Mouse (Mus musculus): ENCODE measurements around the gene P4ha3. TPM values are rescaled to one million over a fixed set of nuclear protein-coding genes. Genes with fewer than 3 reads are reported as not detected.

Gene P4ha3
- total RNA-seq, 2 experiments from 2014 or later = not detected

- ATAC-seq (replicated peaks; ENCODE audit: low FRiP score, low TSS enrichment, poor library complexity, severe bottlenecking) = no peak
Observed at GRCm38 (mm10) chr7:100301390-100301789, 16.1 kb downstream of the P4ha3 start.

DNA sequence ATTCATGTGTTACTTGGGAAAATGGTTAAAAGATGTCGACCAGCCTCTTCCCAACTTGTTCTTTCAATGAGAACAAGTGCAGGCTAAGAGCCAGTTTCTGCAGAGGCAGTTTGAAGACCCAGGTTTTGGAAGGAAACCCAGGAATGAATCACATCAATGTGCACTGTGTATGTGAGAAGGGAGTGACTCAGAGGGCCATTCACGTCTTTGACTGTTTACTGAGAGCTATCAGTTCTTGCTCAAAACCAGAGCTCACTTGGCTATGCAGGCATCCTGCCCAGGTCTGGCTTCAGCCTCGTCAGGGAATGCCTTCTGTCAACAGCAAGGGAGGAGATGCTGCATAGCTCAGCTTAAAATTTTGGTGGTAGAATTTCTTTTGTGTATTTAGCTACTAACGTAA, 17.0 kb downstream of the P4ha3 start:
- ATAC-seq (replicated peaks; ENCODE audit: low FRiP score, low TSS enrichment, poor library complexity, severe bottlenecking) = no peak

- ATAC-seq (replicated peaks; ENCODE audit: low FRiP score, low TSS enrichment, poor library complexity, severe bottlenecking) = no peak
Observed at GRCm38 (mm10) chr7:100305894-100306293, 20.6 kb downstream of the P4ha3 start.

GRCm38 (mm10) chr7:100307872-100308653, 22.7 kb downstream of the P4ha3 start:
- no peak for ATAC-seq (replicated peaks; ENCODE audit: low FRiP score, low TSS enrichment, poor library complexity, severe bottlenecking)

DNA sequence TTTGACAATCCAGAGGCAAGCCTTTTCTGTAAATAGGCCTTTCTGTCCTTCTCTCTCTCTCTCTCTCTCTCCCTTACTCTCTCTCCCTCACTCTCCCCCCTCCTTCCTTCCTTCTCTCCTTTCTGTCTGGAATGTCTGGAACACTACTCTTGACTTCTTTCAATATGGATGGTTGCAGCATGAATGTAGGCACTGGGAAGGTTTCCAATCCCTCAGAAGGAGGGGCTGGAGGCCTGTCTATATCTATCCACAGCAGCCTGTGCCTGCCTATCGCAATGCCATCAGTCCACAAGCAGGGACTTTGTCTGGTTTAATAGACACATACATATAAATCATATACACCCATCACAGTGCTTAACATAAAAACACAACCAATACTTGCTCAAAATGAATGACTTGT, 23.9 kb downstream of the P4ha3 start:
- peak; percentile 64 for ATAC-seq (replicated peaks; ENCODE audit: low FRiP score, low TSS enrichment, poor library complexity, severe bottlenecking)

- no peak for ATAC-seq (replicated peaks; ENCODE audit: low FRiP score, low TSS enrichment, poor library complexity, severe bottlenecking)
Observed at GRCm38 (mm10) chr7:100309679-100310078, 24.4 kb downstream of the P4ha3 start.

DNA sequence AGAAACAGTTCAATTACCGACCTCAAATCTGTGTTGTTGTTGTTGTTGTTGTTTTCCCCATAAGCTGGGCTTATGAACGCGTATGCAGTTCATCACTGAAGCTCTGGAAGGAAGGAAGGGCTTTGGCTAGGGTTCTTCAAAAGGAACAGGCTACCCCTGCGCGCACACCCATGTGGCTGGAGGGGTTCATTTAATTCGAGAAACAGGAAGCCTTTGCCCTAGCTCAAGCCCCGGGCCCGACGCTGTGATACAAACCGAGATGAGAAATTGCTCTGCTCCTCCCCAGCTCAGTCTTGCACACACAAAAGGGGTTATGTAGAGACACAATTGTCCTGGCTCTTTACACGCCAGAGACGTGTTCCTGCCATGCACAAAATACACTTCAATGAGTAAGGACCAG, 25.0 kb downstream of the P4ha3 start:
- no peak for ATAC-seq (replicated peaks; ENCODE audit: low FRiP score, low TSS enrichment, poor library complexity, severe bottlenecking)

GRCm38 (mm10) chr7:100312716-100313115, 27.4 kb downstream of the P4ha3 start:
- no peak for ATAC-seq (replicated peaks; ENCODE audit: low FRiP score, low TSS enrichment, poor library complexity, severe bottlenecking)

- ATAC-seq (replicated peaks; ENCODE audit: low FRiP score, low TSS enrichment, poor library complexity, severe bottlenecking) = peak; percentile 72
Observed at GRCm38 (mm10) chr7:100316924-100317323, 31.6 kb downstream of the P4ha3 start.

- ATAC-seq (replicated peaks; ENCODE audit: low FRiP score, low TSS enrichment, poor library complexity, severe bottlenecking) = peak; percentile 63
Observed at GRCm38 (mm10) chr7:100317534-100317933, 32.2 kb downstream of the P4ha3 start.

- no peak for ATAC-seq (replicated peaks; ENCODE audit: low FRiP score, low TSS enrichment, poor library complexity, severe bottlenecking)
Observed at GRCm38 (mm10) chr7:100323721-100324120, 38.4 kb downstream of the P4ha3 start.

DNA sequence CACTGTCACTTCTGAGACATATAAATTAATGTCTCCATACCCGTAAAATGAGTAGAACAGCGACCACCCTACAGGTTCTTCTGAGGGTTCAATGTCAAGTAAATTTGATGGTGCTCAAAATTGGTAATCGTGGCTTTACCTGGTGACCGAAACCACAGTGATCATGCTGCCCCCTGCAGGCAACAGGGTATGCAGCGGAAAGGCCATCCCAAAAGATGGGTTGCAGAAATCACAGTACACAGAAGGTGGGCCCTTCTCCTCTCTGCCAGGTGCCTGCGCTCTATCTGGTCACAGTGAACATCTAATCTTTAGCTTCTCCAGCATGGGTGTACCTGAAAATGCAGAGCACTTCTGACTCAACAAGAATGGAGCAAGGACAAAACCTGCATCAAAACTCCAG, 40.2 kb downstream of the P4ha3 start:
- ATAC-seq (replicated peaks; ENCODE audit: low FRiP score, low TSS enrichment, poor library complexity, severe bottlenecking) = 0 out of 2 replicates have a peak, but pooled peaks have one; percentile 27

DNA sequence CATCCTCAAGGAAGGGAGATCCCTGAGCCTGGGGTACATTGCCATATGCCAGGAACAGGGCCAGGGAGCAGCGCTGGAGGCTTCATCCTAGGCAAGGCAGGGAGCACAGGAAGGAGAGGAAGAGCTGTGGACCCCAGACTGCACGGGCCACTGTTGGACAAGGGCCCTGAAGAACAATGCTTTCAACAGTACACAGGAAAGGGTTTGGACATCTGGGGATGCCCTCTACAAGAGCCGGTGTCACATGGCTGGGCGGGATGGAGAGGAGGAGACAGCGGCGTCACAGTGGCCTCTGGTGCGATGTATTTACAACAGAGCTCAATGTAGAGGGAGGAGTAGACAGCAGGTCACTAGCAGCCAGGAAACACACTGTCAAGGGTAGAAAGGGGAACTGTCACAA, 42.2 kb downstream of the P4ha3 start:
- no peak for ATAC-seq (replicated peaks; ENCODE audit: low FRiP score, low TSS enrichment, poor library complexity, severe bottlenecking)

DNA sequence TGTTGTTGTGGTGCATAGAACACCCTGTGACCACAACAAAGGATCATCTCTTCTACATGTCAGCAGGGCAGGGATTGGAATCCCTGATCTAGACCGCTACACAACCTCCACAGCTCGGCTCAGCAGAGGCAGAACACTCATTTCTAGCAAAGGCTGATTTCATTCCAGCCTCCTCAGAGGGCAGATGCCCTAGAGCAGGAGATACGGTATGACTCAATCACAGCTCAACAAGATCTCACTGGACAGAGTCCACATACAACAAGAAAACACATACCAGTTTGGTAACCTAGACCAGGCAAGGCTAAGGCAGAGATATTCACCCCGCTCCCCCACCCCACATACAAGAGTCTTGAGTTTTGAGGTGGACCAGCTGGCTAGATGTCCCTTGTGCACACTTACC, 43.3 kb downstream of the P4ha3 start:
- ATAC-seq (replicated peaks; ENCODE audit: low FRiP score, low TSS enrichment, poor library complexity, severe bottlenecking) = no peak

- no peak for ATAC-seq (replicated peaks; ENCODE audit: low FRiP score, low TSS enrichment, poor library complexity, severe bottlenecking)
Observed at GRCm38 (mm10) chr7:100331269-100331668, 45.9 kb downstream of the P4ha3 start.

GRCm38 (mm10) chr7:100335921-100336320, 50.6 kb downstream of the P4ha3 start:
- no peak for ATAC-seq (replicated peaks; ENCODE audit: low FRiP score, low TSS enrichment, poor library complexity, severe bottlenecking)

DNA sequence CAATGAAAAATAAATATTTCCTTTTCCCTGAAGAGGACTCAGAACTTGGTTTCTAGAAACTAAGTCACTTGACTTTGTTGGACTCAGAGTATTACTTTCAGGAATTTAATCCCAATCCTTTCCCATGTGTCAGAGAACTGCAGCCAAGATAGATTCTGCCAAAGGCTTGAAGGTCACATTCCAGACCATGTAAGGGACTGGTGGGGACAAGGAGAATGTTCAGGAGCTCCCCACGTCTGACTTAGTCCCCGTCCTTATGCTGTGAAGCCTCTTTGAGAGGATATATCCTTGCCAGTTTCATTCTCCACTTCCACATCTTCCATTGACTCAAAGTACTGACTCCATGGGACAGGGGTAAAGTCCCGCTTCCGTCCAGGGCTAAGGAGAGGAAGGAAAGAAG, 69.7 kb downstream of the P4ha3 start:
- no peak for ATAC-seq (replicated peaks; ENCODE audit: low FRiP score, low TSS enrichment, poor library complexity, severe bottlenecking)

DNA sequence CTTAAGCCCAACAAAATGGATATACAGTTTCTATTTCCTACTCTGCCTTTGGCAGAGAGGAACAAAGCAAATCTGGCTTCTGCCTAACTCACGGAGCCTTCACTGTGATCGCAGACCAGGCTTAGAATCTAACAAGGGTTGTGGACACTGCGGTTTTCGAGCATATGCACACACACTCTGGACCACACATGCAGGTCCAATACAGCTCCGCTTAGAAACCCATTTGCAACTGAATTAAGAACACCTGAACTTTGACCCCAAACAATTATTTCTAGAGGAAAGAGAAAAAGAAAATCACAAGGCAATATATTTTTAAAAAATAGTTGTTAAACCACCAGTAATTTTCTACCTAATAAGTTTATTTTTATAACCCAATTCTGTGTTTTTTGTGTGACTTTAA, 71.0 kb downstream of the P4ha3 start:
- no peak for ATAC-seq (replicated peaks; ENCODE audit: low FRiP score, low TSS enrichment, poor library complexity, severe bottlenecking)

- no peak for ATAC-seq (replicated peaks; ENCODE audit: low FRiP score, low TSS enrichment, poor library complexity, severe bottlenecking)
Observed at GRCm38 (mm10) chr7:100356768-100357167, 71.4 kb downstream of the P4ha3 start.

DNA sequence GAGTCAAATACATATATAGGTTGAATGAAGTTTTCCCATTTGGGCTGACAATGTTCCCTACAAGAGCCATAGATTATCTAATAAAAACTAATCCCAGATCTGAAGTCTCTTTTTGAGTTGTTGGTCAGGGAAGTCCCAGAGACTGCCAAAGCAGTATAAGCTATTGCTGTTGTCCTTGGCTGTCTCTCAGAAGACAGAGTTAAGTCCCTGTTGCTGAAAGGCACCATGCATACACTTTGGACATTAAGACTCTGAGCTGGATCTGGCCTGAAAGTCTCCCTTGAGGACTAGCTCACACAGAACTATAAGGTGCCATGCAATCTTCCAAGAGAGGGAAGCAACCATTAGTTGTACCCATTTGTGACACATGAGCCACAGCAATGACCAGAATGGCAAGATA, 72.5 kb downstream of the P4ha3 start:
- no peak for ATAC-seq (replicated peaks; ENCODE audit: low FRiP score, low TSS enrichment, poor library complexity, severe bottlenecking)

- ATAC-seq (replicated peaks; ENCODE audit: low FRiP score, low TSS enrichment, poor library complexity, severe bottlenecking) = no peak
Observed at GRCm38 (mm10) chr7:100363162-100363561, 77.8 kb downstream of the P4ha3 start.

GRCm38 (mm10) chr7:100364888-100365287, 79.6 kb downstream of the P4ha3 start:
- peak; percentile 63; the same call in 1 of the 2 replicates for ATAC-seq (replicated peaks; ENCODE audit: low FRiP score, low TSS enrichment, poor library complexity, severe bottlenecking)
